Mouse (Mus musculus): ENCODE measurements around the gene Poc1a. TPM values are rescaled to one million over a fixed set of nuclear protein-coding genes. Genes with fewer than 3 reads are reported as not detected.

Gene Poc1a
- polyA plus RNA-seq, 1 experiment, result 9.4 TPM

- peak overlapping the region; percentile 73 for H3K27ac ChIP-seq (replicated peaks; ENCODE audit: low read depth, low read length)
- H3K4me1 ChIP-seq (ENCODE audit: control insufficient read depth, insufficient read depth, insufficient read length, low read length), result peaks cover 14% of the 10 kb centered on the region
- no peak overlapping the region for H3K4me3 ChIP-seq (ENCODE audit: insufficient read depth, low read depth, low read length)
Measured at GRCm38 (mm10) chr9:106273276-106273675, 7.6 kb upstream of the Poc1a start.

GRCm38 (mm10) chr9:106273791-106274190 is 7.1 kb upstream of the Poc1a start:
- H3K4me1 ChIP-seq (ENCODE audit: control insufficient read depth, insufficient read depth, insufficient read length, low read length), result peaks cover 13% of the 10 kb centered on the region
- H3K4me3 ChIP-seq (ENCODE audit: insufficient read depth, low read depth, low read length), result no peak overlapping the region
- H3K27ac ChIP-seq (replicated peaks; ENCODE audit: low read depth, low read length), result no peak overlapping the region

GRCm38 (mm10) chr9:106274652-106275180 is 6.1 kb upstream of the Poc1a start:
- no peak overlapping the region for H3K27ac ChIP-seq (replicated peaks; ENCODE audit: low read depth, low read length)
- peaks cover 12% of the 10 kb centered on the region for H3K4me1 ChIP-seq (ENCODE audit: control insufficient read depth, insufficient read depth, insufficient read length, low read length)

DNA sequence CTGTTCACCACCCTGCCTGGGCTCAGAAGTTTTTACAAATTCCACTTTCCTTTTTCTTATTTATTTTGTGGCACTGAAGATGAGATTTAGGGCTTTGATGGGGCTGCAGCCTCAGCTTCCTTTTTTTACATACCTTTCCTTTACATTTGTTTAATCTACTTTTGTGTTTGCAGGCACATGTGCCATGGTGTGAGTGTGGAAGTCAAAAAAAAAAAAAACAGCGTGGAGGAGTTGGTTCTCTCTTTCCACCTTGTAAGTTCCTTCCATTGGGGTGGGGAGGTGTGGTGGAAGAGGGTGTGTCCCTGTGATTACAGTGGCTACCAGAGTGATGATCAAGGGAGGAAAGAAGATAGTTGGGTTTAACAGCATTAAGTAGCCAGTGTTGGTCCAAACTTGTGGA is 5.1 kb upstream of the Poc1a start:
- H3K4me3 ChIP-seq (ENCODE audit: insufficient read depth, low read depth, low read length), result no peak overlapping the region
- H3K4me1 ChIP-seq (ENCODE audit: control insufficient read depth, insufficient read depth, insufficient read length, low read length), result peaks cover 9% of the 10 kb centered on the region; the same call in 1 of the 2 replicates
- no peak overlapping the region for H3K27ac ChIP-seq (replicated peaks; ENCODE audit: low read depth, low read length)

More at GRCm38 (mm10) chr9:106274652-106275180, 6.1 kb upstream of the Poc1a start:
- H3K4me3 ChIP-seq (ENCODE audit: insufficient read depth, low read depth, low read length), result no peak overlapping the region

DNA sequence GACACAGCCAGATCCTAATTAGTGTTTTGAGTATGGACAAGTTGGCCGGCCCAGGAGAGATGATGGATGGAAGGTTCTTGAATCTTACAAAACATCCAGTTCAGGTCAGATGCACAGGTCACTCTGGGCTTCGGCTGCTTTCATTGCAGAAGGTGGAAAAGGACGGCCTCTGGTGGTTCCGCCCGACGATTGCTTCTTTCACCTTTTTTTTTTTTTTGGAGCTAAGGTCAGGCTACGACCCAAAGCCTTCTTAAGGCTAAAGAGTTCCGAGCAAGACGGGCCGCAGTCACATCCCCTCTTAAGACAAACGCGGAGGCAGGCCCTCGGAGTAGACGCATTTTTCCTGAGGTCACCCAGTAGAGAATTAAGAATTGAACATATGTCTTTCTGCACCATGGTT is 475 bp upstream of the Poc1a start:
- Histone ChIP-seq H3K4me1 (ENCODE audit: control insufficient read depth, insufficient read depth, insufficient read length, low read length) (no peaks in the 10 kb centered on the region), H3K4me3 (ENCODE audit: insufficient read depth, low read depth, low read length) (peak overlapping the region; percentile 82), H3K27ac (replicated peaks; ENCODE audit: low read depth, low read length) (peak overlapping the region; percentile 90)

GRCm38 (mm10) chr9:106282024-106282423 is 1.2 kb downstream of the Poc1a start:
- Histone ChIP-seq H3K4me3 (ENCODE audit: insufficient read depth, low read depth, low read length) (no peak overlapping the region), H3K27ac (replicated peaks; ENCODE audit: low read depth, low read length) (no peak overlapping the region)

GRCm38 (mm10) chr9:106287165-106287564 is 6.3 kb downstream of the Poc1a start:
- Histone ChIP-seq H3K27ac (replicated peaks; ENCODE audit: low read depth, low read length) (no peak overlapping the region), H3K4me1 (ENCODE audit: control insufficient read depth, insufficient read depth, insufficient read length, low read length) (no peaks in the 10 kb centered on the region), H3K4me3 (ENCODE audit: insufficient read depth, low read depth, low read length) (no peak overlapping the region)

More at GRCm38 (mm10) chr9:106282024-106282423, 1.2 kb downstream of the Poc1a start:
- H3K4me1 ChIP-seq (ENCODE audit: control insufficient read depth, insufficient read depth, insufficient read length, low read length), result no peaks in the 10 kb centered on the region

- no peak overlapping the region for H3K27ac ChIP-seq (replicated peaks; ENCODE audit: low read depth, low read length)
- no peak overlapping the region for H3K4me3 ChIP-seq (ENCODE audit: insufficient read depth, low read depth, low read length)
- H3K4me1 ChIP-seq (ENCODE audit: control insufficient read depth, insufficient read depth, insufficient read length, low read length), result no peaks in the 10 kb centered on the region
Measured at GRCm38 (mm10) chr9:106288864-106289263, 8.0 kb downstream of the Poc1a start.

GRCm38 (mm10) chr9:106289841-106290240 is 9.0 kb downstream of the Poc1a start:
- Histone ChIP-seq H3K27ac (replicated peaks; ENCODE audit: low read depth, low read length) (no peak overlapping the region), H3K4me1 (ENCODE audit: control insufficient read depth, insufficient read depth, insufficient read length, low read length) (no peaks in the 10 kb centered on the region), H3K4me3 (ENCODE audit: insufficient read depth, low read depth, low read length) (no peak overlapping the region)

DNA sequence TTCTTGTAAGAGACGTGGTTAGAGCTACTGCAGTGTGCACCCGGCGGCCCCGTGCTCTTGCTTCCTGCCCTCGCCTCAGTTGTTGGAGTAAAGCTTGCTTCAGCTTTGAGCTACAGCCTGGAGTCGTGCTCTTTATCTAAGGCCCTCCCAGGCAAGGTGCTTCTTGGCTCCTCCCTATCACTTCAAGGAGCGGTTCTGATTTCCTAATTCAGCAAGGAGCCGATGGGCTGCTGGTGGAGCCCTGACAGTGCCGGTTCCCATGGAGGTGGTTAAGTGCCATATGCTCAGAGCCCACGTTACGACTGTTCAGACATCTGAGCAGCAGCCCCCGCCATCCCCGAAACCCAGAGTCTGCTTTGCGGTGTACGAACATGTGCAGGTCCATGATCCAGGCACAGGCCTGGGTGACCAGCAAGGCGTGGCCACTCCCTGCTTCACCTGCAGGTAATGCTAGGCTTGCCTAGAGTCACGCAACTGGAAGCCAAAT is 9.8 kb downstream of the Poc1a start:
- no peak overlapping the region for H3K27ac ChIP-seq (replicated peaks; ENCODE audit: low read depth, low read length)
- no peak overlapping the region for H3K4me3 ChIP-seq (ENCODE audit: insufficient read depth, low read depth, low read length)

DNA sequence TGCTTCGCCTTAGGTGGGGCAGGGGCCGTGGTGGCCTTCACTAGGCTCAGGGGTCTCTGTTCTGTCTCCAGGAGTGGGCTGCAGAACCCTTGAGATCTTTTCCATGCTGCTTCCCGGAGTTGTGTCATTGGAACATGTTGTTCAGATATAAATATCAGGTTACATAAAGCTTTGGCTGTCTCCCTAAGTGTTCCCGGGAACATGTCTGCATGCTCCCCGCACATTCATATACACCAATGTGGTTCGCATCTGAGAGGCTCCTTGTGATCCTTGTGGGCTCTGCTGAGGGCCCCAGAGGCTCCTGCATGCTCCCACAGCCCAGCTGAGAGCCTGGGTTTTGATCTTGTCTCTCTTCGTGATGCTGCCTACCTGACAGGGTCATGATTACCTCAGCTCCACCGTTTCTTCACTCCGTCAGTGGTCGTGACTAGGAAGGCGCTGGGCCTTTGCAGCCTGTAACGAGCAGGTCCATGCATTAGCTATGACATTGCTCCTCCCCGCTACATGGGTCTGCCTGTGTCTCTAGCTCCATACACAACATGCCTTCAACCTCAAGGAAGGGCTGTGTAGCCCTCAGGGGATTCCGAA is 12.8 kb downstream of the Poc1a start:
- no peak overlapping the region for H3K27ac ChIP-seq (replicated peaks; ENCODE audit: low read depth, low read length)
- H3K4me1 ChIP-seq (ENCODE audit: control insufficient read depth, insufficient read depth, insufficient read length, low read length), result peaks cover 5% of the 10 kb centered on the region
- no peak overlapping the region for H3K4me3 ChIP-seq (ENCODE audit: insufficient read depth, low read depth, low read length)

More for the DNA sequence above, 9.8 kb downstream of the Poc1a start:
- H3K4me1 ChIP-seq (ENCODE audit: control insufficient read depth, insufficient read depth, insufficient read length, low read length), result no peaks in the 10 kb centered on the region

GRCm38 (mm10) chr9:106296637-106297174 is 15.8 kb downstream of the Poc1a start:
- no peak overlapping the region for H3K4me3 ChIP-seq (ENCODE audit: insufficient read depth, low read depth, low read length)
- peaks cover 5% of the 10 kb centered on the region for H3K4me1 ChIP-seq (ENCODE audit: control insufficient read depth, insufficient read depth, insufficient read length, low read length)
- no peak overlapping the region for H3K27ac ChIP-seq (replicated peaks; ENCODE audit: low read depth, low read length)

DNA sequence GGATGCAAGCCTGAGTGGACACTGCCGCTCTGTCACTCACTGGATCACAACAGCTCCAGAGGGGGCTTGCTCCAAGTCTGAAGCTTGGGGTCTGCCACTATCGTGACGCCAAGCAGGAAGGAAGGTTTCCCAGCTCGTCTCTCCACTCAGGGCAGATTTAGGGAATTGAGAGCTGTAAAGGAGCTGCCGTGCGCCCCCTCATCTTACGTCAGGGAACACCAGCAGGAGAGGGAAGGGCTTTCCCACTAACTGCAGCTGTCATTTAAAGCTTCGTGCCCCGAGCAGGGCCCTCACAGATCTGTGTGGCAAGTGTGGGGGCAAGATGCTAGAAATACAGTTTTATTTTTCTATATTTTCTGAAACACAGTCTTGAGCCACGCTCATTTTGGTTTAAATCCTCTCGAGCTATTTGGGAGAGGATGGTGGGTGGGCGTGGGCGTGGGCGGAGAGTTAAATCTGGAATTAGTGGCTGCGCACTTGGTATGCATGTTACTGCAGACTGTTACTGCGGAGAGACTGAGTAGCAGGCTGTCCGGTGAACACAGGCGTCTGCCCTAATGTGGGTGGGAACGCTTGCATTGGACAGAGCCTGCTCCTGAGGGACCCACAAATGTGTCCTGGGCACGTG is 19.4 kb downstream of the Poc1a start:
- Histone ChIP-seq H3K27ac (replicated peaks; ENCODE audit: low read depth, low read length) (no peak overlapping the region), H3K4me1 (ENCODE audit: control insufficient read depth, insufficient read depth, insufficient read length, low read length) (peaks cover 11% of the 10 kb centered on the region), H3K4me3 (ENCODE audit: insufficient read depth, low read depth, low read length) (no peak overlapping the region)

DNA sequence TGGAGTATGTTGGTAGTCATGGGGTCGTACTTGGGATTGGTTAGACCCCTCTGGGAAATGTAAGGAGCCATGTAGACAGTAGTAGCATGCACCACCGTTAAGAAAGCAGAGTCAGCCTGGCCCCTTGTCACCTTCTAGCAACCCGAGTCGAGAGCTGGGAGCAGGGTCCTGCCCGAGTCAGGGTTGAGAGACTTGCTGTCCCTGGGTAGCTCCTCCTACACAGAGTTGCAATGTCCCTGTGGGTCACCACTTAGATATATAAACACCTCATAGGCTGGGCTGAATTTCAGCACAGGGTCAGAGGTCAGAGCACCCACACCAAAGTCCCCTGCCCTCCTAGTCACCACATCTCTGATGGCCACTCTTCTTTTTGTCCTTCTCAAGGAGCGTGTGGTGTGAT is 20.1 kb downstream of the Poc1a start:
- peaks cover 11% of the 10 kb centered on the region for H3K4me1 ChIP-seq (ENCODE audit: control insufficient read depth, insufficient read depth, insufficient read length, low read length)
- H3K27ac ChIP-seq (replicated peaks; ENCODE audit: low read depth, low read length), result peak overlapping the region; percentile 15; the same call in 1 of the 2 replicates
- H3K4me3 ChIP-seq (ENCODE audit: insufficient read depth, low read depth, low read length), result no peak overlapping the region

DNA sequence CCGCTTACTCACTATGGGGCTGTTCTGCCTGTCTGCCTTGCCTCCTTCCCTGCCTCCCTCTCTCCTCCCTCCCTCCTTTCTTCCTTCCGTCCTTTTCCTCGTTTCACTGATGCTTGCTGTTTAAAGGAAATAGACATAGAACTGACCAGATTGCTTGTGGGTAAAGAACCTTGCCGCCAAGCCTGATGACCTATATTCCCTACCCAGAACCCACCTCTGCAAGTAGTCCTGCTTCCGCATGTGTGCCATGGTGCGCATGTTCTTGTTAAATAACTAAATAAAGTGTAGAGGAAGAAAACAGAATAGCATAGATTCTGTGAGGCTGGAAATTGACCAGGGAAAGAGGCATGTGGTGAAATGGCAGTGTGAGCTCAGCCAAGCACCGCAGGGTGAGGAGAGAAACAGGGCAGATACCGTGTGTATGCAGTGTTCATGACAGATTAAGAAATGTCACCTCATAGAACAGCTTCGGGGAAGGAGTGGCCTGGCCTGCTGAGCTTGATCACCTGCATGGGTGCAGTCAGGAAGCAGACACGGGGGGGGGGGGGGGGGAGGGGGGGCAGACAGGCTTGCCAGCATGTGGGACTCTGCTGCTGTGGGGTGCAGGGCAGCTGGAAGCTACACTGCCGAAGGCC is 20.7 kb downstream of the Poc1a start:
- Histone ChIP-seq H3K4me3 (ENCODE audit: insufficient read depth, low read depth, low read length) (no peak overlapping the region), H3K4me1 (ENCODE audit: control insufficient read depth, insufficient read depth, insufficient read length, low read length) (peaks cover 9% of the 10 kb centered on the region), H3K27ac (replicated peaks; ENCODE audit: low read depth, low read length) (peak overlapping the region; percentile 22; the same call in 1 of the 2 replicates)

Data from brown adipose tissue, adult 24 weeks (tissue).